Mouse (Mus musculus): Measurements from ENCODE around the gene Erp27.
"Not testable (repeated sequence)": the region's sequence is repeated elsewhere in the genome, so short reads cannot be mapped to it uniquely, and the experiment has no call there.

The Erp27 gene

GRCm38 (mm10) chr6:136922080-136922479, at the start of gene Erp27:
Erp27 (minus strand) TSS chr6:136922180.
- no peak for DNase-seq (ENCODE audit: low spot score)

GRCm38 (mm10) chr6:136968877-136969276, 46.9 kb upstream of the Erp27 start:
- DNase-seq (ENCODE audit: low spot score), result not testable (repeated sequence)

DNA sequence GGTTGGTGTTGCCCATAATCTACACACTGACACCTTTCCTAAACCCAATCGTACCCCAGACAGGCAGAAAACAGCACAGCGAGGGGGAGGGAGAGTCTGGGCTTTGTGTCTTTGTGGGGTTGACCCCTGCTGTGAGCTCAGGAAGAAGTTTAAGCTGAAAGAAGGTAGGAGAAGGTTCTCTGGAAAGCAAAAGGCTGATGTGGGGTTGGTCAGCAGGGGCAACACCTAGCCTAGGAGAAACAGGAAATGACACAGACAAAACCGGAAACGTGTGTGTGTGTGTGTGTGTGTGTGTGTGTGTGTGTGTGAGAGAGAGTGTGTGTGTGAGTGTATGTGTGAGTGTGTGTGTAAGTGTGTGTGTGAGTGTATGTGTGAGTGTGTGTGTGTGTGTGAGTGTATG, 45.5 kb upstream of the Erp27 start:
- no peak for DNase-seq (ENCODE audit: low spot score)

DNA sequence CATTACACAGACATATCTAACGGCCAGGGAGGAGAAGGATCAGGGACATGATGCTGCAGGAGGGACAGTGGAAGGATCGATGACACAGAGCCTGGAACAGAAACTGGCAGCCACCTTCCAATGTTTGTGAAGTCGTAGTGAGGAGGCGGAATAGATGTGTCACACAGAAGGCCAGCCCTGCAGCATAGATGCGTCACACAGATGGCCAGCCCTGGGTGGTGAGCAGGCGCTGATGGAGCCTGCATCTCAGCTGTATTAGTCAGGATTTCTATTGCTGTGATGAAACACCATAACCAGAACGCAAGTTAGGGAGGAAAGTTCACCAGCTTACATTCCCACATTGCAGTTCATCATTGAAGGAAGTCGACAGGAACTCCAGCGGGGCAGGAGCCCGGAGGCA, 43.9 kb upstream of the Erp27 start:
- DNase-seq (ENCODE audit: low spot score), result no peak

DNA sequence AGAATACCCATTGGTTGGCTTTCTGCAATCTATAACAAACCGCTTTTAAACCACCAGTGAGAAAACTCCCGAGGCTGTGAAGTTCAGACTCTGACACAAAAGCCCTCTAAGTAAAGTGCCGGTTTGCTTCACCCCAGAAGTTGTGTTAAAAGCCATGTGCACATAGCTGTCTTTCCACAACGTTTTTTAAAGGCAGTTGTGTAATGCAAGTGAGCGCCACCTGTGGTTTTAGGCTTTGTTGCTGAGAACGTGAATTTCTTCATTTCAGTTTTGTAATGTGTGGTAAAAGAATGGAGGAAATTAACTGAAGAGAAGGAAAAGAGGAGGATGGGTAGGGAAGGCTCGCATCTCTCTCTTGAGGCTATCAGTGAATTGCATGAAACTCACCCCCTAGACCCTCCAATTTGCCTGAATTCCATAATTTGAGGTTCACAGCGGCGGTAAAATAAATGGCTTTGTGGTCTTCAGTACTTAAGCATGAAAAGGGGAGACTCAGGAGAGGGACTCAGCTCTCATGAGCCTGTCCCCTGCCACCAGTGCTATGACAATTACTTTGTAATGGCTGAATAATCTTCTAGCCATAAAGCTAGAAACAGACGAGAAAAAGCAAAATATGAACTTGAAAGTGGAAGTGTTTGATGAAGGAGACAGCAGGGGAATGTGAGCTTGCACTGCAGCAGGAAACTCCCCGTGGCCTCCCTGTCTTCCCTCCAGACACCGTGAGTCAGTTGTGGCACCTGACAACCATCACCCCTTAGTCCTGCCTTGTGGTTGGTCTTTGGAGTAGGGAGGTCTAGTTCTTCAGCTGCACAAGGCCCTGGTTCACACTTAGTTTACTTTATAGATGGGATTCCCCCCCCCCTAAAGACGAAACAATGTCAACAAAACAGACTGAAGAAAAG, 42.9 kb upstream of the Erp27 start:
- DNase-seq (ENCODE audit: low spot score), result no peak

- no peak for DNase-seq (ENCODE audit: low spot score)
These were observed 41.0 kb upstream of the Erp27 start for GRCm38 (mm10) chr6:136962957-136963356.

- DNase-seq (ENCODE audit: low spot score), result no peak
These were observed 37.2 kb upstream of the Erp27 start for GRCm38 (mm10) chr6:136959131-136959530.

DNA sequence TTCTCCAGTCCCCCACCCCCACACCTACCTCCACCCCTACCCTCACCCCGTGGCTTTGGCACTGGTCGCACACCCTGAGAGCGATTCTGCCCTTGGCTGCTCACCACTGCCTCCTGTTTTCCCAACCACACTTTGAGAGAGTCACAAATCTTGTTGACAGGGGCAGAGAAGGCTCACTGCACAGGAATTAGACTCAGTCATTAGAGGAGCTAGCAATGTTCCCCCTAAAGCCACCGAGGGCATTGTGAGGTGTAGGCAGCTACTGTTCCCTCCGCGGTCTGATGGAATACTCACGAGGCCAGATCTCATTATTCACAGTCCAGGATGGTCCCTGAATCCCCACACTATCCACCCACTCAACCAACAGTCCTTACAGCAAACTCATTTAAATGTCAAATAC, 35.1 kb upstream of the Erp27 start:
- no peak for DNase-seq (ENCODE audit: low spot score)

GRCm38 (mm10) chr6:136955240-136955639, 33.3 kb upstream of the Erp27 start:
- DNase-seq (ENCODE audit: low spot score), result no peak

DNA sequence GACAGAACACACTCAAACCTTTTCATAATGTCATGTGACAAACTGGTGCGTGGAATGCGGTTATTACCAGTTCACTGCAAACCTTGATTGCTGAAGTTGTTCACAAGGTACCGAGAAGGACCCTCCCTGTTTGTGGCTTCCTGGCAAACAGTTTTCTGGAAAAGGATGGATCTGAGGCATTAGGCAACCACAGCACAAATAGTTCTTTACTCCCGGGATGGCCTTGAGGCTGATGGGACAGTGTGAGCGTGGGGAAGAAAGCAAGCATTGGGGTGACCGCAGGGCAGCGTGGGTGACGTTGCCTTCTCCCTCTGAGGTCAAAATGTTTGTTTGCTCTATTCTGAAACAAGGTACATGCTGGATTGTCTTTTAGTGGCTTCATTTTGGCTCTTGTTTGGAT, 32.7 kb upstream of the Erp27 start:
- no peak for DNase-seq (ENCODE audit: low spot score)

- DNase-seq (ENCODE audit: low spot score), result no peak
These were observed 32.2 kb upstream of the Erp27 start for GRCm38 (mm10) chr6:136954192-136954591.

DNA sequence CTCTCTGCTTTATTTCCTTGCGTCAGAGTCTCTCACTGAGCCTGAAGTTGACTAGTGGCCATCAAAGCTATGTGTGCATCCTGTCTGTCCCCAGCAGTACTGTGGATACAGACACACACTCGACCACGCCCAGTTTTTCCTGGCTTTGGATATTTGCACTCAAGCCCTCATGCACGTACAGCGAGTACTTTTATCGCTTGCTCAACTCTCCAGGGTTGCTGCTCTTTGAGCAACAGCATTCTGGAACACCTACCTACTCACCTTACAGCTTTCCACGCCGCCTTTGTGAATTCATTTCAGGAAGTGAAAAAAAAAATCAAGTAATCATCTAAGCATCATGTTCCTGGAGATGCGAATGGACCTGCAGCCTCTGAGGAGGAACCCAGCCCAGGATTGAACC, 30.9 kb upstream of the Erp27 start:
- no peak for DNase-seq (ENCODE audit: low spot score)

DNA sequence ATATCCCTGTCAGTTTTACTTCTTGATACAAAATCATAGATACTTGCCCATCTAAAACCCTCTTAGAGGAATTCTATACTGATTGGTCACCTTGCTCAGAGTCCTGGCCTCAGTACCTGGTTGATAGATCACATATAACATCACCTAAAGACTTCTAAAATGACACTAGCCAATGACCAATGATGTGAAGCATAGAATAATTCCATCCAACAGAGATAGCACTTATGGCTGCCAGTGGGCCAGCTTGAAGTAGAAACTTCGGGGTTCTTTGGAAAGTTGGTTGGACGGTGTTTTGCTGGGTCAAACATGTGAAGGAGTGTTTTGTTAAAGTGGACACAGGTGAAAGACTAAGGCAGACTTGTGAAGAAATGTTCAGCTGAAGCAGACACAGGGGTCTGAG, 28.2 kb upstream of the Erp27 start:
- no peak for DNase-seq (ENCODE audit: low spot score)

DNA sequence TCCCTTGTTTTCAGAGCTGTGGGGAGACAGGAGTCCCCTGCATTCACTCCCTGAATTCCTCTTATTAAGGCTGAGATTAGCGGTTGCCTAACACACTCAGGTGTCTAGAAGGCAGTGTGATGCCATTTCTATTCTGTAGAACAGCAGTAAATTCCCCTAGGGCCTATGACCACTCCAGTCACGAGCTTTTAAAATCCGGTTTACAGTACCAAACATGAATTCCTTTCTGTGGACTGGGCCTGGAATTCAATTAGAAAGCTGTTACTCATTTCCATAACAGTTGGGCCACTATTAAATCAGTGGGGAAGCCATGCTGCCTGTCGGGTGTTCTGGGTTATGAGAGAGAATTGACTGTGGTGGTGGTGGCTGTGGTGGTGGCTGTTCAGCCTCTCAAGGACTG, 25.7 kb upstream of the Erp27 start:
- DNase-seq (ENCODE audit: low spot score), result no peak

GRCm38 (mm10) chr6:136946943-136947342, 25.0 kb upstream of the Erp27 start:
- no peak for DNase-seq (ENCODE audit: low spot score)

DNA sequence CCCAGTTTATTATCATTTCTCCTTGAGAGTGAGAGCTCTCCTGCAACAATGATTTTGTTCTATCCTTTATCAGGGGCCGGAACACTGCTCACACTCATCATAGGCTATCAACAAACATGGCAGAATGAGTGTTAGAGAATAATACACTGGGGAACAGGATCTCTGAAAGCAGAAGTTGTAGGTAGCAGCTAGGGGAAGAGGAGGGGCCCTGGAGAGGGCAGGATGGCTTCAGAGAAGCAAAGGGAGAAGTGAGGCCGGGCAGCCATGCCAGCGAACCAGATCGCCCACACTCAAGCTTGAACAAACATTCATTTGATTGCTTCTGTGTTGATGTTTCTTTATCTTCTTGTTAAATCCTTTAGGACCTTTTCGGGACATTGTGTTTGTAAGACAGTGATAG, 24.3 kb upstream of the Erp27 start:
- DNase-seq (ENCODE audit: low spot score), result no peak

- DNase-seq (ENCODE audit: low spot score), result no peak
These were observed 22.5 kb upstream of the Erp27 start for GRCm38 (mm10) chr6:136944511-136944910.

DNA sequence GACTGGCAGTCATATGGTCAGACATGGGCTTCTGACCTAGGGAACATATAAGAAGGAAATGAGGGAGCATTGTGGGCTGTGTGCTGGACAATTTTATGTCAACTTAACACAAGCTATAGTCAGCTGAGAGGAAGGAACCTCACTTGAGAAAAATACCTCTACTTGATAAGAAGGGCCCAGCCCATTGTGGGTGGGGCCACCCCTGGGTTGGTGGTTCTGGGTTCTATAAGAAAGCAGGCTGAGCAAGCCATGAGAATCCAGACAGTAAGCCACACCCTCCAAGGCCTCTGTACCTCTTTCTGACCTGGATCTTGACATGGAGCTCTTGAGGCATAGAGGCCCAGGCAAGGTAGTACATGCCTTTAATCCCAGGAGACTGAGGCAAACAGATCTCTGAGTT, 21.4 kb upstream of the Erp27 start:
- no peak for DNase-seq (ENCODE audit: low spot score)

DNA sequence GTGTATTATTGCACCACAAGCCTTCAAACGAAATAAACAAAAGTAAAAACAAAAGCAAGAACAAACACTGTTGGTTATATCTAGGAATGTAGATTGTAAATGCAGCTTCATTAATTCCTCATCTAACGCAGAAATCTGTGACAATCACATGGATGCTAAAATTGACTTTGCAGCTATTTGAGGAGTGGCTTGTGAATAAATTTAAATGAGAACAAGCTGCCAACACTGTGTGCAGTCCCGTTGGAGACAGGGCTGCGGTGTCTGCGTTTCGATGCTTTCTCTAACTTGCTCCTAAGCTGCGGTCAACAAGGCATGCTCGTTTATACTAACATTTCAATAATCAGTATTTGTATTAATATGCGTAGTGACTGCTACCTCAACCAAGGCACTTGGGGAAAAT, 20.3 kb upstream of the Erp27 start:
- no peak for DNase-seq (ENCODE audit: low spot score)

GRCm38 (mm10) chr6:136941051-136942021, 19.4 kb upstream of the Erp27 start, which contains the start of gene Arhgdib:
Arhgdib (minus strand) TSS chr6:136941899.
- DNase-seq (ENCODE audit: low spot score), result peak; percentile 27

GRCm38 (mm10) chr6:136940188-136940960, 18.4 kb upstream of the Erp27 start:
- no peak for DNase-seq (ENCODE audit: low spot score)

All from urinary bladder, postnatal 25 days (tissue).